Mouse (Mus musculus) forebrain, embryonic 15.5 days (tissue): ENCODE results near the gene Tbc1d22a. TPM values are rescaled to one million over a fixed set of nuclear protein-coding genes. Genes with fewer than 3 reads are reported as not detected.

Experiments used
- ATAC-seq: fragments of 200-750 bp; cut with Nextera tagmentation; replicated peaks from 2 replicates; pipeline ENCODE4 v1.8.0; 2017; ENCODE audit warnings: mild to moderate bottlenecking, moderate TSS enrichment, moderate library complexity
- H3K27ac ChIP-seq: fragments of 300-500 bp; sonication (generic); replicated peaks from 2 replicates; pipeline ENCODE4 v1.5.1; 2015; ENCODE audit warnings: mild to moderate bottlenecking, inconsistent platforms
- H3K27me3 ChIP-seq: fragments of 300-500 bp; sonication (generic); 2 replicates; pipeline ENCODE4 v1.6.1; 2015; ENCODE audit warnings: inconsistent platforms
- H3K36me3 ChIP-seq: fragments of 300-500 bp; sonication (generic); 2 replicates; pipeline ENCODE4 v1.6.1; 2015; ENCODE audit warnings: mild to moderate bottlenecking, inconsistent platforms
- H3K4me1 ChIP-seq: fragments of 300-500 bp; sonication (generic); 2 replicates; pipeline ENCODE4 v1.6.1; 2015; ENCODE audit warnings: inconsistent platforms
- H3K4me2 ChIP-seq: fragments of 300-500 bp; sonication (generic); replicated peaks from 2 replicates; pipeline ENCODE4 v1.6.1; 2015; ENCODE audit warnings: mild to moderate bottlenecking, inconsistent platforms
- H3K4me3 ChIP-seq: fragments of 300-500 bp; sonication (generic); 2 replicates; pipeline ENCODE4 v1.5.1; 2015; ENCODE audit warnings: mild to moderate bottlenecking, inconsistent platforms
- H3K9ac ChIP-seq: fragments of 300-500 bp; sonication (generic); replicated peaks from 2 replicates; pipeline ENCODE4 v1.6.1; 2015; ENCODE audit warnings: mild to moderate bottlenecking, inconsistent platforms
- H3K9me3 ChIP-seq: fragments of 300-500 bp; sonication (generic); 2 replicates; pipeline ENCODE4 v1.6.1; 2016; ENCODE audit warnings: inconsistent platforms
- WGBS: fragments of 180-500 bp; shearing (Covaris S2); methylation state at CpG from one replicate; pipeline ENCODE4 v1.1.7; 2015; ENCODE audit warnings: mixed read lengths; 5-methylcytosine and 5-hydroxymethylcytosine counted together
- polyA plus RNA-seq: library from polyadenylated mRNA; unstranded; fragments of >200 nt; fragmentation: Nextera tagmentation; extraction: Ambion mirVana; gene quantifications from 2 replicates; pipeline ENCODE4 v1.2.1, GENCODE M21; 2015

The Tbc1d22a gene
- 12.9 and 13.1 TPM in 2 replicates for polyA plus RNA-seq

DNA sequence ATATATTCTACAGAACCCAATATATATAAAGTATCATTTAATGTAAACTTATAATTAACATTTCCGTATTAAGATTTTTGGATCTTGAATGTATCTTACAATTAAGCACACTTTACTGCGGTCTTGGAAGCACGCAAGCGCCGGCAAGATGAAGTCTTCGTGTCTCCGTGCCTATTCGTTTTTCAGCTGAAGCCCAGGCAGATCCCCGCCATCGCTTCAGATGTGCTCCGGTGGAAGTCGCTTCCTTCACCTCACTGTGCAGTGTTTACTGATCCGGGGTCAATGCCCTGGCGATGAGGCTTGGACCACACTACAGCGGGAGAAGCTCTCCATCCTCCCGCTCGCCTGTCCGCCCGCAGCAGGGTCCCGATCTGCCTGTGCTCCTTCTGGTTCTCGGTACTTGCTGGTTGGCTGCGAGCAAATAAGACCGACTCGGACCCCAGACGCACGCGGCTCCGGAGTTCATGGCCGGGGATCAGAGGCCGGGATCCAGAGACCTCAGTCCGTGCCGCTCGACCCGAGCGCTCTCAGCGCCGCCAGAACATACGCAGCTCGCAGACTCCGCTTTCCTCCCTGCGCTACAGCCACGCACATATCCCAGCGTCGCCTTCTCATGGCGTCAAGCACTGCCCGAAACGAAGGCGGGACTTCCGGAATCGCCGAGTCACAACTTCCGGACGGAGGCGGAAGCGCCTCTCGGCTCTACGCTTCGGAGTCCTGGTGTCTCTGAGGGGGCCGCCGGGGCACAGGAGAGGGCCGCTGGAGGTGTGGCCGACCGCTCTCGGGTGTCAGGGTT lies at the start of gene Tbc1d22a:
Gene Tbc1d22a (plus strand): TSS at position 707 of the 796 bp plus-strand sequence.
- Histone ChIP-seq H3K4me1 (peaks cover 24% of the 10 kb centered on the region), H3K9me3 (no peaks in the 10 kb centered on the region), H3K4me2 (peak within 1 kb of the TSS; percentile 94), H3K27ac (peak within 1 kb of the TSS; percentile 94), H3K27me3 (no peaks in the 10 kb centered on the region), H3K4me3 (peak within 1 kb of the TSS; percentile 99), H3K9ac (peak within 1 kb of the TSS; percentile 93), H3K36me3 (no peaks in the 10 kb centered on the region)
- peak; percentile 96 for ATAC-seq
- under 1% methylated on average over 64 of the region's 64 CpGs for WGBS

DNA sequence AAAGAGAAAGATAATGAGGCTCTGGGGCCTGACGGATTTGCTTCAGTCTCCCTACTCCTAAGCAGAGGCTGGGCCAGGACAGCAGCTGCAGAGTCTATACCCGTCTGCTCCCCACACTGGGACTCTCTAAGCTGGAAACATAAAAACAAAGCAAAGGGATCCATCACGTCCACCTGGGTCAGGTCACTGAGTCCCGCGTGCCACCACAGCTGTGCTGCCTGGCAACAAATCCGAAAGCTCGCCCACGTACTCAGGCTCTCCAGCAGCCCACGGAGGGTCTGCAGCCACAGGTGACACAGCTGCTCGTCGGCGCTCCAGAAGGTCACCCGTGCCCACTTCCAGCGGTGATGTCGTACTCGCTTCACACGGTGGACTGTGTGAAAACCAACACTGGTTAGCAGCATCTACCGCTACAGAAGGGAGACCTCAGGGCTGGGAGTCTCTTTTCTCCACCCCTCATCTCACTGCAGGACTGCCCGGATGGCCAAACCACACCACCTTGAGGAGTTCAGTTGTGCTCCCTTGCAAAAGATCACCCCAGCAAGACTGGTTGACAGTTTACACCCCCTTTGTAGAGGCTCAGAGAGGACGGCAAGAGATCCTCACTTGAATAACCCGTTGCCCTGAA lies 49.4 kb upstream of the Tbc1d22a start:
- no peak for ATAC-seq
- WGBS: 75% methylated on average over 21 of the region's 21 CpGs

GRCm38 (mm10) chr15:86165811-86166590 lies 48.3 kb upstream of the Tbc1d22a start:
- Histone ChIP-seq H3K36me3 (peaks cover 6% of the 10 kb centered on the region; the same call in 1 of the 2 replicates), H3K9me3 (no peaks in the 10 kb centered on the region), H3K9ac (no peak overlapping the region), H3K27ac (no peak overlapping the region), H3K4me3 (no peak overlapping the region), H3K4me2 (no peak overlapping the region), H3K27me3 (no peaks in the 10 kb centered on the region), H3K4me1 (peaks cover 9% of the 10 kb centered on the region)
- 89% methylated on average over 24 of the region's 24 CpGs for WGBS
- no peak for ATAC-seq

More for the DNA sequence above, 49.4 kb upstream of the Tbc1d22a start:
- Histone ChIP-seq H3K4me2 (no peak overlapping the region), H3K36me3 (peaks cover 6% of the 10 kb centered on the region; the same call in 1 of the 2 replicates), H3K9me3 (no peaks in the 10 kb centered on the region), H3K4me1 (peaks cover 9% of the 10 kb centered on the region), H3K4me3 (no peak overlapping the region), H3K27me3 (no peaks in the 10 kb centered on the region), H3K9ac (no peak overlapping the region), H3K27ac (no peak overlapping the region)

GRCm38 (mm10) chr15:86167032-86167655 lies 47.1 kb upstream of the Tbc1d22a start:
- Histone ChIP-seq H3K4me2 (no peak overlapping the region), H3K4me3 (no peak overlapping the region), H3K36me3 (no peaks in the 10 kb centered on the region), H3K9me3 (no peaks in the 10 kb centered on the region), H3K27ac (no peak overlapping the region), H3K9ac (no peak overlapping the region), H3K4me1 (peaks cover 9% of the 10 kb centered on the region), H3K27me3 (no peaks in the 10 kb centered on the region)
- ATAC-seq: no peak
- 89% methylated on average over 7 of the region's 7 CpGs for WGBS

DNA sequence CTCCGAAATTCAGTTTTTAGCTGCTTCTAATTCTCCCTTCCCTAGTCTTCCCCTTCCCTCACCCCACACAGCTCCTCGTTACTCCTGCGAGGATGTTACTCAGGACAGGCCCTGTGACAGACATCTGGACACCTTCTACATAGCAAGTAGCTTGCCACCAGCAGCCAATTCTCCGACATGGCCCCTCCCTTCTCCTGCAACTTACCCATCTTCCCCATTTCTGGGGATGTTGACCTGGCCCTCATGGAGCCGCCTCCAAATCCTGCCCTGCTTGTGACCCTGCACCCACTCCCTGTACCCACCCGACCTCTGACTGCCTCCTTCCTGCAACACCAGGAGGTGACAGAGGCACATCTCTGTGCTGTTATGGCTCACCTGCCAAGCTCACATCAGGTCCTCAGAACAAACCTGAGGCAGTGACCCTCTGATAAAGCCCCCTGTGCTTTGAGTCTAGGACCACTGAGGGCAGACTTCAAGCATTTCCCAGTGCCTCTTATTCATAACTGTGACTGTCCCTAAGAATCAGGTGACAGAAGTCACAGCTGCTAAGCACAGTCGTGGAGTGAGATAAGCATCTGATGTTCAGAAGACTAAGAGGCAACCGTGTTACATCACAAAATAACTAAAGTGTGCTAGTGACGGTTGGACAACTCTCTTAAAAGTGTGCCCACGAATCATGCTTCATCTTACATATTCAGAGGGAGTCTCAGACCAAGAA lies 46.3 kb upstream of the Tbc1d22a start:
- Histone ChIP-seq H3K9me3 (no peaks in the 10 kb centered on the region), H3K4me2 (no peak overlapping the region), H3K4me3 (no peak overlapping the region), H3K9ac (no peak overlapping the region), H3K27ac (no peak overlapping the region), H3K27me3 (no peaks in the 10 kb centered on the region), H3K36me3 (no peaks in the 10 kb centered on the region), H3K4me1 (peaks cover 11% of the 10 kb centered on the region)
- WGBS: 79% methylated on average over 10 of the region's 10 CpGs
- no peak for ATAC-seq

DNA sequence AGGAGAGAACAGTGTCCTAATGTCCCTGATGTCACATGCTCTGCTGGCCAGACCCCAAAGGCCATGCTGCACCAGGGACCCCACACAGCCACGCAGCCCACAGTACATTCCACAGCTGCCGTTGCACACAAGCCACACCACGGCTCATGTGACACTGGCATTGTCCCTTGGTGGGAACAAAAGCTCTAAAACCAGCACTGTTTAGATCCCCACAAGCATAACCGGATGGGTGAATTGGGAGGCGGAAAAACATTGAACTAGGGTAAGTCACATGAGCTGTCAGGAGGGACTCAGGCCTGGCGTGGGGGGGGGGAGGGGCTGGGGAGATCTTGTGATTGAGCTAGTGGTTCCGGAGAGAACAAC lies 45.8 kb upstream of the Tbc1d22a start:
- no peaks in the 10 kb centered on the region for H3K9me3 ChIP-seq
- H3K4me3 ChIP-seq: no peak overlapping the region
- H3K27ac ChIP-seq: no peak overlapping the region
- H3K4me2 ChIP-seq: no peak overlapping the region
- no peaks in the 10 kb centered on the region for H3K27me3 ChIP-seq
- WGBS: 30% methylated on average over 7 of the region's 7 CpGs
- 0 out of 2 replicates have a peak, but pooled peaks have one; percentile 41 for ATAC-seq
- H3K36me3 ChIP-seq: no peaks in the 10 kb centered on the region
- peaks cover 16% of the 10 kb centered on the region for H3K4me1 ChIP-seq
- no peak overlapping the region for H3K9ac ChIP-seq

DNA sequence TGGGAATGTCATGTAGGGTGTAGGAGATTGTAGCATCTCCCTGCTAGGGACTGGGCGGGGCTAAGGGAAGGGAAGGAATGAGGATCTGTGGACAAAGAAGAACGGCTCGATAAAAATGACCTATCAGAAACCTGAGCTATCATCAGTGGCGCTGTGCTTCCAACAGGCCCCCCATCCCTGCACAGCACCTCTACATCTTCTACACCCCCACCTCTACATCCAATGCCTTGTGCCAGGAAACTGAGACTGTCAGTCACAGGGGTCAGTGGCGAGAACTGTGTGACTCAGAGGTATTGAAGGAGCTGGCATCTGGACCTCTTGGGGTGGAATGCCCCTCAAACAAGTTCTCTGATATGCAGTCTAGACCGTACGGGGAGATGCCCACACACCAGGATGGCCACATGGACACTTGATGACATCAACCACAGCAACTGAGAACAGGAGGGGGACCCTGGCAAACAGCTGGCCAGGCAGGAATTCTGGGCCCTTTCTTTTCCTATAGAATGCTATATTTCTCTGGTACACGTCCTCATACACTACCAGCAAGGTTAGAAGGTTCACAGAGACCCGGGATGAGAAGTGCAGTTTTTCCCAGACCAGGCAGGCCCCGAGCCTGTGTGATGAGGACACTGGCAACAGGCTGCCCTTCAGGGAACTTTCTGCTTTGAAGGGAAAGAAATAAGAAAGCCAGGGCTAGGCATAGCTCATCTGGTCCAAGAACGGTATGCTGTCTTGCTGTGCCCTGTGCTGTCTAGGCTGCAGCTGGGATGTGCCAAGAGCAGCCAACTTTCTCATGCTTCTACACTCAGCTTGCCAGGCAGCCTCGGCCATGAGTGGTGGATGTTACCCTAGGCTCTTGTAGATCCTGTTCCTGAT lies 45.1 kb upstream of the Tbc1d22a start:
- H3K27me3 ChIP-seq: no peaks in the 10 kb centered on the region
- no peaks in the 10 kb centered on the region for H3K36me3 ChIP-seq
- no peak overlapping the region for H3K4me2 ChIP-seq
- H3K9me3 ChIP-seq: no peaks in the 10 kb centered on the region
- no peak overlapping the region for H3K9ac ChIP-seq
- 87% methylated on average over 12 of the region's 12 CpGs for WGBS
- no peak overlapping the region for H3K4me3 ChIP-seq
- peaks cover 19% of the 10 kb centered on the region for H3K4me1 ChIP-seq
- H3K27ac ChIP-seq: no peak overlapping the region
- no peak for ATAC-seq

GRCm38 (mm10) chr15:86169817-86170110 lies 44.5 kb upstream of the Tbc1d22a start:
- Histone ChIP-seq H3K4me2 (no peak overlapping the region), H3K4me3 (no peak overlapping the region), H3K27ac (no peak overlapping the region), H3K36me3 (no peaks in the 10 kb centered on the region), H3K4me1 (peaks cover 19% of the 10 kb centered on the region), H3K27me3 (no peaks in the 10 kb centered on the region), H3K9me3 (no peaks in the 10 kb centered on the region), H3K9ac (no peak overlapping the region)
- no peak for ATAC-seq
- 88% methylated on average over 4 of the region's 4 CpGs for WGBS

DNA sequence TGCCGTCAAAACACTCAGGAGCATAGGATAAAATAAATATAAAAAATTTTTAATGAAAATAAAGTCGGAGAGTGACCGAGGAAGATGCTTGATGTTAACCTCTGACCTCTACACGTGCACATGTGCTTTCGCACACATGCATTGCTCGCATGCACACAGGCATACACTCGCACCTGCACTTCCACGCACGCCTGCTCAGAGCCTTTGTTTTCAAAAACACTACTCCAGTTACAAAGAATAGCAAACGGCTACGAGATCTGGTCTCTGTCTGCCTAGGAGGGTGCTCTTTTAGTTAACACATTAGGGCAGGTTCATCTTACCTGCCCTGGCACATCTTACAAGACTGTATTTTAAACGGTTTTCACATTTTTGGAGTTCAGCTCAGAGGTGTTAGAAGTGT lies 42.9 kb upstream of the Tbc1d22a start:
- Histone ChIP-seq H3K27me3 (no peaks in the 10 kb centered on the region), H3K9ac (no peak overlapping the region), H3K9me3 (no peaks in the 10 kb centered on the region), H3K4me3 (no peak overlapping the region), H3K4me2 (no peak overlapping the region), H3K27ac (no peak overlapping the region), H3K36me3 (no peaks in the 10 kb centered on the region), H3K4me1 (peaks cover 19% of the 10 kb centered on the region)
- WGBS: 80% methylated on average over 12 of the region's 12 CpGs
- no peak for ATAC-seq

- no peaks in the 10 kb centered on the region for H3K9me3 ChIP-seq
- no peak overlapping the region for H3K4me3 ChIP-seq
- H3K27me3 ChIP-seq: no peaks in the 10 kb centered on the region
- H3K9ac ChIP-seq: no peak overlapping the region
- WGBS: 60% methylated on average over 3 of the region's 3 CpGs
- peaks cover 19% of the 10 kb centered on the region for H3K4me1 ChIP-seq
- no peak for ATAC-seq
- H3K4me2 ChIP-seq: no peak overlapping the region
- no peaks in the 10 kb centered on the region for H3K36me3 ChIP-seq
- H3K27ac ChIP-seq: no peak overlapping the region
These were observed 42.1 kb upstream of the Tbc1d22a start for GRCm38 (mm10) chr15:86172124-86172523.

- Histone ChIP-seq H3K9me3 (no peaks in the 10 kb centered on the region), H3K4me2 (no peak overlapping the region), H3K36me3 (no peaks in the 10 kb centered on the region), H3K9ac (no peak overlapping the region), H3K27ac (no peak overlapping the region), H3K4me3 (no peak overlapping the region), H3K4me1 (peaks cover 19% of the 10 kb centered on the region), H3K27me3 (no peaks in the 10 kb centered on the region)
- WGBS: 77% methylated on average over 6 of the region's 6 CpGs
- ATAC-seq: no peak
These were observed 41.7 kb upstream of the Tbc1d22a start for GRCm38 (mm10) chr15:86172526-86172925.
